Mouse (Mus musculus): Measurements from ENCODE around the gene 4930595D18Rik.

The 4930595D18Rik gene

GRCm38 (mm10) chr12:111184476-111184875 is at the start of gene 4930595D18Rik:
4930595D18Rik (minus strand) TSS chr12:111184491.
- DNase-seq (ENCODE audit: low spot score in 2 of 2) = no peak

- DNase-seq (ENCODE audit: low spot score in 2 of 2) = no peak
Measured at GRCm38 (mm10) chr12:111233798-111234197, 49.5 kb upstream of the 4930595D18Rik start.

- no peak for DNase-seq (ENCODE audit: low spot score in 2 of 2)
Measured at GRCm38 (mm10) chr12:111230793-111231192, 46.5 kb upstream of the 4930595D18Rik start.

- no peak for DNase-seq (ENCODE audit: low spot score in 2 of 2)
Measured at GRCm38 (mm10) chr12:111228488-111228887, 44.2 kb upstream of the 4930595D18Rik start.

DNA sequence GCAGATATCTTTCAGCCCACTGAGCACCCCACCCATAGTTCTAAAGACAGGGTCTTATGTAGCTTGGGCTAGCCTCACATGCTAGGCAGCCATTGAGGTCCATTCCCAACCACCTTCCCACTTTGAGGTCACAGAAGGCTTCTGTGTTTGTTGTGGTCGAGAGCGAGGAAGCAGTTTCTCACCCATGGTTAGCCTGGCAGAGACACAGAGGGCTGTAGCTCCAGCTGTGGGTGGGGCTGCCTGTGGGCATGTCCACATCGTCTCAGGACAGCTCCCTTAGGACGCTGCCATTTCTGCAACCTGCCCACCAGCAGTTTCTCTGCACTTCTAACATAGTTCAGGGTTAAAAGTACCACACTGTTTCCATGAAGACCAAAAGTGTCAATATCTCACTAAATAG is 43.1 kb upstream of the 4930595D18Rik start:
- no peak for DNase-seq (ENCODE audit: low spot score in 2 of 2)

DNA sequence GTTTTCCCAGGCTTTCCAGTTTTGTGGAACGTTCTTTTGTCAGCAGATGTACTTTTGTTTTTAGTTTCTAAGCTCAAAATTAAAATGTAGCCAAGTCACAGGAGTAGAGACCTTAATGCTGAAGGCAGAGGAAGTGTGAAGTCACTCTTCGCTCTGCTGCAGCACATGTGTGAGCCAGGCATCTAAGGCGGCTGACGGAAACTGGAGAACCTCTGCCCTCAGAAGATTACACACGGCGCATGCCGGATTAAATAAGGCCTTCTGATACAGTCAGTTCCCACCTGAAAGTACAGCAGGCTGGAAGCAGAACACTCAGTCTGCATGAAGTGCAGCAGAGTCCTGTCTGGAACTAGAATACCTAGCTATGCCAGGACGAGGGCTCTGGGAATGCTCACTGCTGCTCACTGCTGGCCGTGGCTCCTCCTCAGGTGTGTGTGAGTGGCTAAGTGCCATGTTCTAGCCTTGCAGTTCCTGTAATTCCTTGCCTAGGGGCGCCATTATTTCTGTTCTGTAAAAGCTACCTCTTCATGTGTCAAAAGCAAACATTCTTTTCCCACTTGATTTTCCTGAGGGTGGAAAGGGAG is 41.0 kb upstream of the 4930595D18Rik start:
- DNase-seq (ENCODE audit: low spot score in 2 of 2) = no peak

GRCm38 (mm10) chr12:111218867-111219266 is 34.6 kb upstream of the 4930595D18Rik start:
- DNase-seq (ENCODE audit: low spot score in 2 of 2) = no peak

DNA sequence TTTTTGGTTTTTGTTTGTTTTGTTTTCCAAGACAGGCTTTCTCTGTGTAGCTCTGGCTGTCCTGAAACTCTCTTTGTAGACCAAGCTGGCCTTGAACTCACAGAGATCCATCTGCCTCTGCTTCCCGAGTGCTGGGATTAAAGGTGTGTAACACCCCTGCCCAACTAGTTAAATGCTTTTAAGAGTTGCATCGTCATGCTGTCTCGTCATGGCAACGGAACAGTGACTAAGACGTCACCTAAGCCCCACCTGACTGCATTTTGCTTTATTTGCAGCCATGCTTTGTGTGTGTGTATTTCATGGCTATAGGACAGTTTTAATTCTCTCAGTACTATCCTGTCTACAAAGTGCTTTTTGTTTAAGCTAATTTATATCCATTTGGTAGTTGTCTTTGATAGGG is 27.4 kb upstream of the 4930595D18Rik start:
- DNase-seq (ENCODE audit: low spot score in 2 of 2) = no peak

DNA sequence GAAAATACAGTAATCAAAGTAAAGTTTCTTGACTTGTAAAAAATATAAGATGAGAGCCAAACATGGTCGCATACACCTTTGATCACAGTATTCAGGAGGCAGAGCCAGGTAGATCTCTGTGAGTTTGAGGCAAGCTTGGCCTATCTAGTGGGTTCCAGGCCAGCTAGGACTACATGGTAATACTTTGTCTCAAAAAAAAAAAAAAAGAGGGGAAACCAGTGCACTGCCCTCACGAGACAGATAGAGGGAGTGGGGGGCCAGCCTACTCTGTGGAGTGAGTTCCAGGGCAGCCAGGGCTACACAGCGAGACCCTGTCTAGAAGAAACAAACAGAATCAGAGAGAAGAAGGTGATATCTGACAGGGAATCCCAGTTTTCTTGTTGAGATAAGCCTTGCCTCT is 23.4 kb upstream of the 4930595D18Rik start:
- no peak for DNase-seq (ENCODE audit: low spot score in 2 of 2)

DNA sequence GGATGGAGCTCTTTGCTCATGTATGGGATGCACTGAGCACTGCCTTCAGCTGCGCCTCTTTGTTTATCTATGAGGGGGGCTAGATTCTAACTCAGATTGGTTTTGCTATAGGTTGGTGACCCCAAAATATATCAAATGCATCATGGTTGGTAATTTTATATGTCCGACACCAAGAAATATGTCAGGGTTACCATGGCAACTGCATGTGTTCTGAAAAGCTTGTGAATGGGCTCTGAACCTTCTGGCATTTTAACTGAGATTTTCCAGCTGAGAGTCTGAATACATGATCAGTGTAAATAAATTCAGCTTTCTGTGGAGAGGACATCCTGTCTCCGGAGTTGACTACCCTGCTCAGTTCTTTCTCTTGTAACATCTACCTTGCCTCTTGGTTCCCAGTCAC is 19.7 kb upstream of the 4930595D18Rik start:
- DNase-seq (ENCODE audit: low spot score in 2 of 2) = no peak

DNA sequence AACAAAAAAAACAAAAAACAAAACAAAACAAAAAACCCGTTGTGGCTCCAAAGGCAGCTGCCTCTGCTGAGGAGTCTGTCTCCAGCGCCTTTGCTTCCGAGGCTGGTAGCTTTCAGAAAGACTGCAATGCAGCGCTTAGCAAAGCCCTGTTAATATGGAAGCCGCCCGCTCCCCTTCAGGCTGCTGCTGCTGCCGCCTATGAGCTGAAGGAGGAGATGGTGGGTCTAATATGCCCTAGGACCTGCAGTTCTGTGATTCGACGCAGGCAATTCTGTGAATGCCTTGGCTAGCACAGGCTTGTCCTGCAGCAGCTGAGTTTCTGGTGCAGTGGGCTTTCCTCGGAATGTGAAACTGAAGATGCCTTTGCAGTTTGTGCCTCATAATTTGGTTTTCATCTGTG is 18.8 kb upstream of the 4930595D18Rik start:
- no peak for DNase-seq (ENCODE audit: low spot score in 2 of 2)

DNA sequence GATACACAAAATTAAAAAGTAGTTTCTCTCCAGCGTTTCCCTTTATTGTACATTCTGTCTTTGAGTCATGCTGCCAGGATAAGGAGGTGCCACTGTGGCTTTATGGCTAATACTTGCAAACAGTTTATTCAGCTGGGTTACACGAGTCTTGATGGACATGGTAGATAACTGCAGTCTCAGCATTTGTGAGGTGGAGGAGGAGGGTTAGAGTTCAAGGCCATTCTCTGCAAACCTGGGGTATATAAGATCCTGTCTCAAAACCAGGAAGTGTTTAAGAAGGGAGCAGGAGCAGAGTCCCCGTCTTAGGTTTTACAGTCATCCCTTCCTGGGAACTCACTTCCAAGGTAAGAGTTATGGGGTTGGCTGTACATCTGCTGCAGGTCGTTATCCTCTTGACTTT is 12.3 kb upstream of the 4930595D18Rik start:
- DNase-seq (ENCODE audit: low spot score in 2 of 2) = no peak

- DNase-seq (ENCODE audit: low spot score in 2 of 2) = no peak
Measured at GRCm38 (mm10) chr12:111193331-111193730, 9.0 kb upstream of the 4930595D18Rik start.

GRCm38 (mm10) chr12:111192777-111193176 is 8.5 kb upstream of the 4930595D18Rik start:
- DNase-seq (ENCODE audit: low spot score in 2 of 2) = no peak

DNA sequence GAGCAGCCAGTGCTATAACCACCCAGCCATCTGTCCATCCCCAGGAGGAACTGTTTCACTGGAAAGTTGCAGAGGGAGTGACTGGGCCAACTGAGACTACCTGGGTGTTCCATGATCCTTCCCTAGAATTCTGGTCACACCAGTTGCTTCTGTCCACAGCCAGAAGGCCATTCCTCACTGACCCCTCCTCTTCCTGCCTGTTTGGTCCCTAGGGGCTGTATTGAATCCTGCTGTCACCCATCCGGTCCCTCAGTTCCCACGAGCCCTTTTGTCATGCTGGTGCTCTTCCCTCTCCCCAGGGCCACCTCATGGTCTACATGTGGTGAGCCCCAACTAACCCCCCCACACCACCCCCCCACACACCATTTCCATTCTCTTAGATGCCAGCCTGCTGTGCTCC is 6.6 kb upstream of the 4930595D18Rik start:
- no peak for DNase-seq (ENCODE audit: low spot score in 2 of 2)

- no peak for DNase-seq (ENCODE audit: low spot score in 2 of 2)
Measured at GRCm38 (mm10) chr12:111190355-111190754, 6.1 kb upstream of the 4930595D18Rik start.

- DNase-seq (ENCODE audit: low spot score in 2 of 2) = no peak
Measured at GRCm38 (mm10) chr12:111188295-111188694, 4.0 kb upstream of the 4930595D18Rik start.

DNA sequence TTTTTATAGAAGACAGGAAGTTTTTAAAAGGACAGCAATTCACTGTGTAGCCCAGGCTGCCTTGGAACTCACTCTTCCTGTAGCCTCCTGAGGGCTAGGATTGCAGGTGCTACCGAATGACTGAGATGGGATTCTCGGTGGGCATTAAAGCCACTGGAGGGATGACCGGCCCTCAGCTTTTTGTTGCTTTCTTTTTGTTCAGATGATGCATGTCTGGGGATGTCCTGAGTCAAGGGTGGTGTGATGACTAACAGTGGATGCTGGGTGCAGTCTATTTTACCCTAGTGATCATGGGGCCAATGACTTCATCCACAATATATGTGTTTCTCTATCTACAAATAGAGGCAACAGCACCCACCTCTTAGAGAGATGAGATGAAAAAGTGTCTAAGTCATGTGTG is 2.7 kb upstream of the 4930595D18Rik start:
- DNase-seq (ENCODE audit: low spot score in 2 of 2) = no peak

DNA sequence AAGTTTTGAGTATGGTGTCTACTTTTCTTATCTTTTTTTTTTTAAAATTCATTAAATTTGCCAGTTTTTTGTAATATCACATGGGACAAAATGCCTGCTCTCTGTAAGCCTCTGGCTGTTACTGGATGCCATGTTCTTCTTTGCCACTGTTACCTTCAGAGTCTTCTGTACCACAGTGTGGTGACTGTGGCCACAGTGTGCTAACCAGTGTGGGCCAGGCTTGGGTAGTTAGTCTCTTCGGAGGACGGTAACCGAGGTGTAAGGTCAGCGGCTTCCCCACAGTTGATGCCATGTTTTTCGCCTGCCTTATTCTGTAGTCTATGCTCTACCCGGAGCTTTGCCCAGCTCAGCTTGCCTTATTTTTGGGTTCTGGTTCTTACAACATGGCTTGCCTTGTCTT is 1.9 kb downstream of the 4930595D18Rik start:
- no peak for DNase-seq (ENCODE audit: low spot score in 2 of 2)

GRCm38 (mm10) chr12:111181848-111182247 is 2.4 kb downstream of the 4930595D18Rik start:
- no peak for DNase-seq (ENCODE audit: low spot score in 2 of 2)

- DNase-seq (ENCODE audit: low spot score in 2 of 2) = no peak
Measured at GRCm38 (mm10) chr12:111178772-111179171, 5.5 kb downstream of the 4930595D18Rik start.

- no peak for DNase-seq (ENCODE audit: low spot score in 2 of 2)
Measured at GRCm38 (mm10) chr12:111168891-111169290, 15.4 kb downstream of the 4930595D18Rik start.

DNA sequence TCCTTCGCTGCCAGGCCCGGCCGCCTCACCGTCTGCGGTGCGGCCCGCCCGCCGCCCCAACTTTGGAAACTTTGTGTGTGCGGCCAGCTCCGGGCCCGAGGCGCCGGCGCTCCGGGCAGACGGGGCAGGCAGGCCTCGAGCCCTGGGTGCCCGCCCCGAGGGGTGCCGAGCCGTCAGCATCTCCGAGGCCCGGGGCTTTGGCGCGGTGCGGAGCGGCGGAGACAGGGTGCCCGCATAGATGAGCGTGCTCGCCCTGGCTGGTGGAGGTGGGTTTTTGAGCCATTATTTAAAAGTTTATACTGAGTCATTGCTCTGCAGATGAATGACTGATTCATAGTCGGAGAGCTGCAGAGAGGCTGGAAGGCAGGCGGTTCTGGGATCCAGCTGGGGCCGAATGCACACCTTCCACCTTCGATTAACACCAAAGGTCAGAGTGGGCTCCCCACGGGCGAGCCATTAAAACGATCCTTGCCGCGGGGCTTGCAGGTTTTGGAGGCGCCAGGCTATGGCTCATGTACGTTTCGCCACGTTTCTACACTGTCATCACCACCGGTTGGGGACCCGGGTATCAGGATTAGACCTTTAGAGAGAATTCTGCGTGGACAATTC is 17.5 kb downstream of the 4930595D18Rik start:
- DNase-seq (ENCODE audit: low spot score in 2 of 2) = peak in 1 of 2 experiments; percentile 51
